Mouse (Mus musculus) kidney, adult 9 months (tissue): Measurements from ENCODE around the gene Cmpk1.

Experiments
- DNase-seq: peaks from one replicate; pipeline ENCODE4 v3.0.0; 2022

Cmpk1 gene

DNA sequence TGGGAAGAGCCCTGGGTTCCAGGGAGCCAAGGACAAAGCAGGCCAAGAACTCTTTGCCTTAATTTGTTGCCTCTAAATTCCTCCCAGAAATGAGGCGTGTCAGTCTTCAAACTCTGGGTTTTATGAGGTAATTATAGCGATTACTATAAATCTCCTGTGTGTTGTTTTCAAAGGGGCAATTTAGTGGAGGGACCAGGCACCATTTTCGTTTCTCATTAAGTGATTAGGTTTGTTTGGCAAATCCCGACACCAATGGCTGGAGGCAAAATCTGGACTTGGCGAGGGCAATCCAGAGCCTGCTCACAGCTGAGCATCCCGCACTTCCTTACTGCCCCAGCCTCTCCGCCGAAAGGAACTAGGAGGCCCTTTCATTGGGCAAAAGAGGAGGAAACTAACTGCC, 44.5 kb downstream of the Cmpk1 start:
- DNase-seq: no peak

DNA sequence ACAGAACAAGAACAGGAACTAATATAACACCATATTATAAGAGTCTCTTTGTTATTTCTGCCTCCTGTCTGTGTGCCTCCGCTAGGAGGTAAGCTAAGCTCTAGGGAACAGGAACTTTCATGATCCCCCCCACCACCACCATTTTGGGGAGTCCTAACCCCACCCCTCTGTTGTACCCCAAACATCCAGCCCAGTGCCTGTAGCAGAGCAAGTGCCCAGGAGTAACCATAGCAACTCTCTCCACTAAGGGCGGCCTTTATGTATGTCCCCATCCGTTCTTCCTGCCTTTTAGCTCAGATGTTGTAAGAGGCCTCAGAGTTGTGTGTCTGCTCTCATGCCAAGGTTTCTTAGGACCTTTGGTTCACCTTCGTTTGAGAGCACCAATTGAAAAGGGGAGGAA, 44.9 kb downstream of the Cmpk1 start:
- DNase-seq: no peak

- DNase-seq: no peak
These were observed 45.7 kb downstream of the Cmpk1 start for GRCm38 (mm10) chr4:114941311-114941710.

- DNase-seq: no peak
These were observed 48.8 kb downstream of the Cmpk1 start for GRCm38 (mm10) chr4:114938248-114938647.

GRCm38 (mm10) chr4:114937459-114938047, 49.5 kb downstream of the Cmpk1 start:
- no peak for DNase-seq

- DNase-seq: no peak
These were observed 52.9 kb downstream of the Cmpk1 start for GRCm38 (mm10) chr4:114934188-114934587.

DNA sequence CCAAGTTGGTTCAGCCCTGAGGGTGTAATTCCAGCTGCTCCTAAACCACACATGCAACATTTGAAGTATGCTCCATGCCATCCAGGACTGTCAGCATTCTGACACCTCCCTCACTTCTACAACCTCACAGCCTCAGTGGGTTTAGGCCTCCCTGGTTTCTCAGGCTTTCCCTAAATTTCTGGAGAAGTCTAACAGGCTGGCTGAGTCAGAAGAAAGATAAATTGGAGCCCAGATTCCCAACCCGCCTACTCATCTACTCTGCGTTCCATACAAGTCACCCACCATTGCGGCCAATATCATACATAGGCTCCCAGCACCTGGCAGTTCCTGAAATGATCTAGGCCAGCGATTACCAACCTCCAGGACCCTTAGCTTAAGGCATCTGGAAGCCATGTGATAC, 54.3 kb downstream of the Cmpk1 start:
- no peak for DNase-seq

- DNase-seq: no peak
These were observed 57.9 kb downstream of the Cmpk1 start for GRCm38 (mm10) chr4:114929155-114929554.

DNA sequence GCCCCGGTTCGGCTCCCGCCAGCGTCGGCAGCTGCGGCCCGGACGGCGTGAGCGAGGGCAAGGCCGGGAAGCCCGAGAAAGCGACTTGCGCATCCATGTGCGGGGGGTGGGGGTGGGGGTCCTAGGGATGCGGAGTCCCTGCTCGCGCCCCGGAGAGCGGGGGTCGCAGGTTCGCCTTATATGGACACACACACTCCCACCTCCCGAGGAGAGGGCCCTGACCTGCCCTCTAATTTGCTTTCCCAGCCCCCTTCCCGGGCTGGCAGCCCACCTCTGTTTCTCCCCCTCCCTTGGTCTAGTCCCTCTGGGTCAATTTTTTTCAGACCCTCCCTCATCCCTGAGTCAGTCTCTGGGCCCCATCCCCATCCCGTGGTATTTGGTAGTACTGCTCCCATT, 61.1 kb downstream of the Cmpk1 start, which contains the start of gene Foxe3:
Gene Foxe3, minus strand, starts transcription at position 97 of the 396 bp plus-strand sequence.
- no peak for DNase-seq

DNA sequence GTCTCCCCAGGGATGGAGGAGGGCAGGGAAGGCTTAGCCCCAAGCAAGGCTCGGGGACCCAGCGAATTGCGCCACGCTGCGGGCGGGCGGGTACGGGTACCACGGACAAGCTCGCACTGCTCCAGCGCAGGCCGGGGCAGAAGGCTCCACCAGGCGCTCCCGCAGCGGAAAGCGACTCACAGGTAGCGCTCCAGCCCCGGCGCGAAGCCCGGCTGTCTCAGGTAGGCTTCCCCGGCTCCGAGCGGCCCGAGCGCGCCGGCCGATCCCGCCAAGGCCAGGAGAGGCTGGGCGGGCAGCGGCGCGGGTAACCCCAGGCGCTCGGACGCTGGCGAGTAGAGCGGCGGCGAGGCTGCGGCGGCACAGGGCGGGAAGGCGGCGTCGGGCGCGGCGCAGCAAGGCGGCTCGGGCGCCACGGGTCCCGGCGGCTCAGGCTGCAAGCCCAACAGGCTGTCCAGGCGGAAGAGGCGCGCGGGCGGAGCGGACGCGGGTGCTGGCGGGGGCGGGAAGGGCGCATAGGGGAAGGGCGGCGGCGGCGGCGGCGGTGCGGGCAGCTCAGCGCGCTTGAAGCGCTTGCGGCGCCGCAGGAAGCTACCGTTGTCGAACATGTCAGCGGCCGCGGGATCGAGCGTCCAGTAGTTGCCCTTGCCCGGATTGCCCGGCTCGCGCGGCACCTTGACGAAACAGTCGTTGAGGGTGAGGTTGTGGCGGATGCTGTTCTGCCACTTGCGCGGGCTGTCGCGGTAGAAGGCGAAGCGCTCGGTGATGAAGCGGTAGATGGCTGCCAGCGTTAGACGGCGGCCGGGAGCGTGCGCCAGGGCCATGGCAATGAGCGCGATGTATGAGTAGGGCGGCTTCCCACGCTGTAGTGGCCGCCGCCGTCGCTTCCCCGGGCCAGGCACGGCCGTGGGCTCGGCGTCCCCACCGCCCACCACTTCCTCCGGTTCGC, 61.8 kb downstream of the Cmpk1 start:
- no peak for DNase-seq

- DNase-seq: peak; percentile 63
These were observed 70.0 kb downstream of the Cmpk1 start for GRCm38 (mm10) chr4:114917091-114917490.

DNA sequence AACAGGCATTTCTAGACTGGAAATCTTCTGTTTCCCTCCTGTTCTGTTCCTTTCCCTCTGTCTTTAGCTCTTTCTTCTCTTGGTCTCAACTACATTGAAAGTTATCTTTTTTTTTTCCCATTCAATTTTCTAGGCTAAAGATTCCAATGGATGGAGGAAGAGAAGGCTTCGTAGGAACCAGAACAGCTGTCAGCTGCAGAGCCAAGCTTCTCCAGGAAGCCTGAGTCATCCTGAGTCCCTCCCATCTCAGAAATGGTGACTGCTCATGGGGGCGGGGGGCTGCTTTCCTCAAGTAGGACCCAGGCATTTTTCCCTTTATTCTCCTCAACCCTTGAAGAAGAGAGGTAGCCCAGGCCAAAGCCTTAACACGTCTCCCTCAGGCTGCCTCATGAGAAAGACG, 71.0 kb downstream of the Cmpk1 start:
- DNase-seq: no peak

DNA sequence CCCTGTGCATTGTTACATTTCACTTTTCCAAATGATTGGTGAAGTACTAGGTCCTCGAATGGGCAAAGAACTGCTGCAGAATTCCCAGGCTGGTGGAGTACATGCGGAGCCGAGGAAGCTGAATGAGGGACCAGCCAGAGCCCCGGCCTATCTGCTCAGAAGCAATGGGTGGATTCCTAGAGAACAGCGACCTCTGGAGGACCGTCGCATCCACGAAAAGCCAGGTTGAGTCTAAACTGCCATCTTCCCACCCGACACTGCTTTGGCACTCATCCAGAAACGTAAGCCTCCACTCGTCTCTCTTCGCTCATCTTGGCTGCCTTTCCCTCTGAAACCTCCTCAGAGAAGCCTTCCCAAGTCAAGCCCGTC, 73.5 kb downstream of the Cmpk1 start:
- peak; percentile 45 for DNase-seq

- DNase-seq: no peak
These were observed 74.1 kb downstream of the Cmpk1 start for GRCm38 (mm10) chr4:114912705-114913593.

DNA sequence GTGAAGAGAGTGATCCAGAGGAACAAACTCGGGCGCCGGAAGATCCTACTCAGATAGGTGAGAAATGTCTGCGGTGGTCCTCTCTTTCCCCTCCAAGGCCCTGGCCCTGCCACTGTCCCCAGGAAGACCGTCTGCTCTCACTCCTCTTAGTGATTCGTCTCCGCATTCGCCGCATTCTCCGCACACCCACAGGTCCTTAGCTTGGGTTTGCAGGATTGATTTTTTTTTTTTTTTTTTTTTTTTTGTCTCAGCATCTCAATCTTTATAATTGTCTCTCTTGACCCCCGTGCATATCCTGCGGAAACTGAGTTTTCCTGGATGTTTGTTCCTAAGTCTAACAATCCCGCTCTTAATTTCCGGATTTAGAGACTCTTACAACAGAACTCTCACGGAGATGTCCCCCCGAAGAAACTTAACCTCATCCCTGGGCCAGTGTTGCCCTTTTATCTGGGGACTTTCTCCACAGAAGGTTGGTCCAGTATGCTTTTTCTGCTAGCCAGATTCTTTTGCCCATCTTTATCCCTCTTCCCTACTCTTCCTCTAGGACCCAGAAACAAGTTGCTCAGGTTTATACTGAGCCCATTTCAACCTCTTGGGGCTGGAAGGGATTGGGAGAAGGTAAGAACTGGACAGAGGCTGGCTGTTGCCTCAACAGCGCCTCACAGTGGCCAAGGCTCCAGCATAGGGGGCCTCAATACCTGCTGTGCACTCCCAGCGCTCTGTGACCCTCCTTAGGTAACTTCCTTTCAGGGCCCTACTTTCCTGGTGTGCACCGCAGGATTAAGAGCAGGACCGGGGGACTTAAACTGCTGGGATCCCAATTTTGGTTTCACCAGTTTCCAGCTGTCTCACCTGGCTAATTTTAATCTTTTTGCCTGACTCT, 77.2 kb downstream of the Cmpk1 start:
- DNase-seq: peak; percentile 24
